Comparison of ENCODE assay signal across 15 mouse cellular contexts in the genomic region with DNA sequence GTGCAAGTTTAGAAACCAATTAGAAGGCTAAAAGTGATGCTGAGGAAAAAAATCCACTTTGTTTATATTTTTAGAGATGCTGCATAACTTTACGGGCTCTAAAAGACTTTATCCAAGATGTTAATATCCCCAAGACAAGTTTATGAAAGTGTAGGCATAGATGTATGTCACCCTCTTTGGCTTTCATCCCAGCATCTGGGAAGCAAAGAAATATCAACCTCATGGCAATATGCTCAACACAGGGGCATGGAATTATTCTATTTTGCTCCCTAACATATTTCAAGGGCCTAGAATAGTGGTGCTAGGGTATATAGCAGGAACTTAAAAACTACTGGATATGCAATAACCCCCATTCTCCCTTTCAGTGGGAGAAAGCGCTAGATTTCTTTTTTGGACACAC.
"Had no signal": no experiment of that assay in that cellular context is flagged by ENCODE, and none has a peak within 500 bp of the region (broad histone marks: within the 10 kb centered on the region; RNA-seq: fewer than 3 reads in every experiment).

No protein-coding gene starts in this region.

- H3K9ac ChIP-seq: liver, embryonic 13.5 days; neural tube, embryonic 12.5 days; neural tube, embryonic 15.5 days had no signal

- H3K4me3 ChIP-seq: liver, embryonic 13.5 days; neural tube, embryonic 12.5 days; neural tube, embryonic 15.5 days had no signal

- H3K4me1 ChIP-seq: liver, embryonic 13.5 days; neural tube, embryonic 12.5 days; neural tube, embryonic 15.5 days had no signal

- H3K27me3 ChIP-seq: liver, embryonic 13.5 days; neural tube, embryonic 12.5 days; neural tube, embryonic 15.5 days had no signal

- H3K27ac ChIP-seq: liver, embryonic 13.5 days; neural tube, embryonic 12.5 days; neural tube, embryonic 15.5 days; stomach, postnatal 0 days had no signal

- DNase-seq: kidney, adult 9 months; kidney, postnatal 14 days; kidney, postnatal 4 days; liver, embryonic 13.5 days; lung, adult 2 months; lung, postnatal 14 days; lung, postnatal 4 days; midbrain, embryonic 14.5 days; right cerebral cortex, adult 18-20 months; right cerebral cortex, postnatal 14 days; right cerebral cortex, postnatal 4 days; thymus, postnatal 25 days had no signal

- H3K36me3 ChIP-seq: liver, embryonic 13.5 days; neural tube, embryonic 12.5 days; neural tube, embryonic 15.5 days had no signal
